Mouse (Mus musculus) erythroblast, embryonic 14.5 days (primary cell): Measurements from ENCODE around the gene Krtap31-1.
"Not testable (repeated sequence)": the region's sequence is repeated elsewhere in the genome, so short reads cannot be mapped to it uniquely, and the experiment has no call there.

Experiments
- GATA1 ChIP-seq: IDR thresholded peaks from 2 replicates; pipeline ENCODE4 v1.6.1; 2012; ENCODE audit warnings: low read length, inconsistent platforms, mixed read lengths
- TAL1 ChIP-seq: IDR thresholded peaks from 3 replicates; pipeline ENCODE4 v1.6.1; 2012; ENCODE audit warnings: low read length, inconsistent platforms, mixed read lengths

- not testable (repeated sequence) for TF ChIP-seq GATA1, TAL1
Measured at GRCm38 (mm10) chr11:99864176-99864575, 43.5 kb upstream of the Krtap31-1 start, which contains the start of gene Gm11559.
